ENCODE assay signal across 13 mouse cellular contexts in the genomic region with DNA sequence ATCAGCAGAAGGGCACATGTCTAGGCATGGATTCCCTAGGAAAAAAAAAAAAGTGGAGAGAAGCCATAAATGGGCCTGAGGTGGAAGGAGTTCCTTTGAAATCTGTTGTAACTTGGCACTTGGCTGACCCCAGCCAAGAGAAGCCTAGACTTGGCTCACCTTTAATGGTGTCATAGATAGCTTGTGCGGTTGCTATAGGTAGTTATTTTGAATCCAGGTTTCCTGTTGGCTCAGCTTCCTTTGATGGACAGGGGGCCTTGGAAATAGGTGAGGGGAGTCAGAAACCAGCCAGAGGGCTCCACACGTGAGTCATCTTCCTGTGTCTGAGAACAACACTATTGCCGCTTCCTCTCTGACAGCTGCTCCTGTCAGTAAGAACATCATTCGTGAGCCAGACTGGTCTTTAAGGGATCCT.
A peak's percentile ranks its signal among the peaks of the same experiment; 100 is the strongest.
DNase-seq lines count a peak whose midpoint lies in the region; ATAC-seq and TF ChIP-seq lines count a peak whose summit lies in the region.
"Had no signal": no experiment of that assay in that cellular context is flagged by ENCODE, and none has a peak within 500 bp of the region (broad histone marks: within the 10 kb centered on the region; RNA-seq: fewer than 3 reads in every experiment).

No protein-coding gene starts in this region.

- no peak overlapping the region for H3K9ac ChIP-seq in forebrain, postnatal 0 days
- no peak overlapping the region for H3K9ac ChIP-seq in forebrain, embryonic 16.5 days (replicated peaks; ENCODE audit: low read depth, low read length)
- H3K9ac ChIP-seq: embryonic facial prominence, embryonic 13.5 days had no signal

- H3K27me3 ChIP-seq in forebrain, postnatal 0 days (ENCODE audit: insufficient read depth, low read length) = no peaks in the 10 kb centered on the region
- no peaks in the 10 kb centered on the region for H3K27me3 ChIP-seq in forebrain, embryonic 16.5 days (replicated peaks; ENCODE audit: control insufficient read depth, insufficient read depth, low read length)
- H3K27me3 ChIP-seq: embryonic facial prominence, embryonic 13.5 days had no signal

- no peaks in the 10 kb centered on the region for H3K36me3 ChIP-seq in forebrain, postnatal 0 days (ENCODE audit: insufficient read depth)
- no peaks in the 10 kb centered on the region for H3K36me3 ChIP-seq in forebrain, embryonic 16.5 days (ENCODE audit: control insufficient read depth, insufficient read depth)
- H3K36me3 ChIP-seq: embryonic facial prominence, embryonic 13.5 days had no signal

- 0 out of 2 replicates have a peak, but pooled peaks cover 12% of the 10 kb centered on the region for H3K4me1 ChIP-seq in forebrain, postnatal 0 days (ENCODE audit: insufficient read depth)
- H3K4me1 ChIP-seq in forebrain, embryonic 16.5 days (replicated peaks; ENCODE audit: control insufficient read depth, insufficient read depth, low read length) = peaks cover 17% of the 10 kb centered on the region

- ATAC-seq in forebrain, postnatal 0 days = no peak
- no peak for ATAC-seq in forebrain, embryonic 16.5 days
- ATAC-seq in frontal cortex, adult (ENCODE audit: low TSS enrichment) = no peak

- H3K27ac ChIP-seq in forebrain, postnatal 0 days (ENCODE audit: low read depth, low read length) = peak overlapping the region; percentile 29; the same call in 1 of the 2 replicates
- no peak overlapping the region for H3K27ac ChIP-seq in forebrain, embryonic 16.5 days (ENCODE audit: low read length)
- peak overlapping the region; percentile 45; the same call in 1 of the 2 replicates for H3K27ac ChIP-seq in left cerebral cortex, adult 2 months
- H3K27ac ChIP-seq: embryonic facial prominence, embryonic 13.5 days; heart, adult 2 months had no signal

- DNase-seq in forebrain, postnatal 0 days = no peak
- no peak for DNase-seq in left cerebral cortex, adult 2 months (ENCODE audit: extremely low spot score in 1 of 2, low spot score in 2 of 2)
- DNase-seq in left cerebral cortex, postnatal 14 days (ENCODE audit: low spot score in 2 of 2) = no peak
- peak; percentile 4 for DNase-seq in c-Kit-positive CD71-negative TER-119-negative erythroid progenitor cells, embryonic 14.5 days (ENCODE audit: low read depth)
- DNase-seq in naive thymus-derived CD4-positive, alpha-beta T cell, adult 2 months (ENCODE audit: low read depth) = peak; percentile 25
- DNase-seq in retina, postnatal 1 day = no peak
- DNase-seq: cerebellum, adult 8-10 months; lung, postnatal 36 days; right cerebral cortex, postnatal 4 days had no signal

- no peak overlapping the region for H3K4me2 ChIP-seq in forebrain, postnatal 0 days (ENCODE audit: low read depth)
- no peak overlapping the region for H3K4me2 ChIP-seq in forebrain, embryonic 16.5 days (ENCODE audit: low read length)
- H3K4me2 ChIP-seq: embryonic facial prominence, embryonic 13.5 days had no signal

- intact Hi-C loops in left cerebral cortex, adult 2 months (cut with DNase I) = no loop called here
- intact Hi-C loops in left cerebral cortex, postnatal 14 days (cut with DNase I) = no loop called here

- no peaks in the 10 kb centered on the region for H3K9me3 ChIP-seq in forebrain, postnatal 0 days (ENCODE audit: low read length)
- H3K9me3 ChIP-seq in forebrain, embryonic 16.5 days (ENCODE audit: control insufficient read depth, low read length) = no peaks in the 10 kb centered on the region
- H3K9me3 ChIP-seq: embryonic facial prominence, embryonic 13.5 days had no signal

- no peak for TF ChIP-seq CTCF in forebrain, postnatal 0 days (IDR thresholded peaks at IDR 0.05; ENCODE audit: low read depth)
- no peak for TF ChIP-seq CTCF in left cerebral cortex, adult 2 months (IDR thresholded peaks at IDR 0.05)

- no peak overlapping the region for H3K4me3 ChIP-seq in forebrain, postnatal 0 days (ENCODE audit: low read depth, low read length)
- no peak overlapping the region for H3K4me3 ChIP-seq in forebrain, embryonic 16.5 days (replicated peaks; ENCODE audit: low read length)
- H3K4me3 ChIP-seq in left cerebral cortex, adult 2 months = no peak overlapping the region
- H3K4me3 ChIP-seq: embryonic facial prominence, embryonic 13.5 days; heart, adult 2 months had no signal

- WGBS in forebrain, postnatal 0 days = 58% methylated on average over 4 of the region's 4 CpGs
- WGBS in forebrain, embryonic 16.5 days = 63% methylated on average over 4 of the region's 4 CpGs

Comparison
In these comparisons a context has a peak if more than half of its experiments do, and no peak if none do; other contexts are left out.
1. DNase-seq: peak in c-Kit-positive CD71-negative TER-119-negative erythroid progenitor cells, embryonic 14.5 days (single experiment) and naive thymus-derived CD4-positive, alpha-beta T cell, adult 2 months (single experiment); none in forebrain, postnatal 0 days (single experiment), left cerebral cortex, adult 2 months (0 of 2), left cerebral cortex, postnatal 14 days (0 of 2) and retina, postnatal 1 day (single experiment).